In the genomic region with DNA sequence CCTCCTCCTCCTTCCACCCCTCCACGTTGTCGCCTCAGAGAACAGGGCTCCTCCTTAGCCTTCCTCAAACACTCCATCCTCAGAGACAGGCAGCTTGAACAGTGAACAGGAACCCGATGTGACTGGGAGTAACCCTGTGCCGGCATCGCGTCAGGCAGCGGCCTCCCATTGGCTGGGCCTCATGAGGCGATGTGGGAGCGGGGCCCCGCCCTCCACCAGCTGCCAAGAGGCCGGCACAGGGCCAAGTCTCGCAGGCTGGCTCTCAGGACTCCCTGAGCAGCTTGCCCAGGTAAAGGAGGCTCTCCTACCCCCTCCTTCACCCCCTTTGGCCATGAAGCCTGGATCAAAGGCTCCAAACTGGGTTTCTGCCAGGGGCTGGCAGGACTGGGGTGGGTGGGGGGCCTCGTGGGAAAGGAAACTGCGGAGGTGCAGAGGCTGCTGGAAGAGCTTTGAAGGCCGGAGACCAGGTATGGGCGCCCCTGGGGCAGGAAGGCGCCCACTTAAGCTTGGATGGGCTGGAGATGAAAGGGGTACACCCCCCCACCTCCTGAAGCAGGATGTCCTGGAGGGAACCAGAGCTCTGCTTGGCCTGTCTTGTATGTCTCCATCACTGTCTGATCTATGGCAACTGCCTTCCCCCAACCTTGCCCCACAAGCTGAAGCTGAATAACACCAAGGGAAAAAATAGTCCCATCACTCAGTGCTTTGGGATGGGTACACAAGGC, we compare ENCODE assay signal across 1 mouse cellular context.
TF ChIP-seq lines count a peak whose summit lies in the region.

No protein-coding gene starts in this region.

TF ChIP-seq in MEL, 35 proteins besides CTCF, POLR2A, EP300 and RAD21 (continued from another document):
- TF ChIP-seq USF2 (IDR thresholded peaks at IDR 0.05; ENCODE audit: borderline replicate concordance in 1 of 2, insufficient read depth in 1 of 2, low read depth in 1 of 2, low read length in 2 of 2) = no peak
